Mouse (Mus musculus) brain, embryonic 14.5 days (tissue): ENCODE measurements around the gene Zhx3. TPM values are rescaled to one million over a fixed set of nuclear protein-coding genes. Genes with fewer than 3 reads are reported as not detected.

Experiments used
- DNase-seq: peaks from one replicate; pipeline ENCODE4 v3.0.0-alpha.2; 2011; ENCODE audit warnings: low read depth
- CTCF ChIP-seq: fragments of 200-500 bp; IDR thresholded peaks from 2 replicates; pipeline ENCODE4 v1.5.1; 2012; ENCODE audit warnings: inconsistent platforms, mild to moderate bottlenecking, moderate library complexity, borderline replicate concordance; ENCODE audit not compliant: insufficient read depth, insufficient read length; ENCODE audit errors: extremely low read depth
- POLR2A ChIP-seq: fragments of 200-500 bp; IDR thresholded peaks from 2 replicates; pipeline ENCODE4 v1.6.1; 2012; ENCODE audit warnings: mild to moderate bottlenecking, inconsistent platforms, borderline replicate concordance; ENCODE audit not compliant: poor library complexity, insufficient read depth, insufficient read length, severe bottlenecking; ENCODE audit errors: extremely low read depth
- polyA plus RNA-seq: library from polyadenylated mRNA; depleted of rRNA; stranded (reverse); fragments of >200 nt; gene quantifications from 2 replicates; pipeline ENCODE4 v1.2.3, GENCODE M21; 2012

Zhx3 gene
- polyA plus RNA-seq, 1 experiment, result 14.5 TPM

DNA sequence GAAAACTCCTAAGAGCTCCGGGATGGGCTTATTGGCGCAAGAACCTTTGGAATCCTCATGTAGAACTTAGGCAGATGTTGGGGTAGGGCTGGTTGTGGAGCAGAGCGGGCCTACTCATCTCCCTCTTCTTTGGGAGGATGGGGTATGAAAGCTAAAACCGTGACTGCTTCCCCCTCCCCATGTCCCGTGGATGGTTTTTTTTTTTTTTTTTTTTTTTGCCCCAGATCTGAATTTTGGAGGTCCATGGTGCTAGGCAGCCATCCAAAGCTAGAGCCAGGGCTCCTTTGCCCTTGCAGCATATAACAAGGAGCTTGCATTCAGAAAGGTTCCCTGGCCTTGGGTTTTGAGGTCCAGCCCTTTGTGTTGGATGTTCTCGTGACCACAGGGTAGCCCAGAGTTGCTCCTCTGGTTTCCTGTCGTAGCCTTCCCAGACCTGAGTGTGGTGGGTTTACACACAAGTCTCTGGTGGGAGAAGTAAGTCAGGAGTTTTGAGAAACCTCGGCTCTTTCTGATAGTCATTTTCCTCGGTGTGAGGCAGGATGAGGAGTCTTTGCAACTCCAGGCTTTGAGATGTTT lies 140.3 kb downstream of the Zhx3 start:
- no peak for DNase-seq
- no peak for TF ChIP-seq POLR2A
- TF ChIP-seq CTCF, result no peak

DNA sequence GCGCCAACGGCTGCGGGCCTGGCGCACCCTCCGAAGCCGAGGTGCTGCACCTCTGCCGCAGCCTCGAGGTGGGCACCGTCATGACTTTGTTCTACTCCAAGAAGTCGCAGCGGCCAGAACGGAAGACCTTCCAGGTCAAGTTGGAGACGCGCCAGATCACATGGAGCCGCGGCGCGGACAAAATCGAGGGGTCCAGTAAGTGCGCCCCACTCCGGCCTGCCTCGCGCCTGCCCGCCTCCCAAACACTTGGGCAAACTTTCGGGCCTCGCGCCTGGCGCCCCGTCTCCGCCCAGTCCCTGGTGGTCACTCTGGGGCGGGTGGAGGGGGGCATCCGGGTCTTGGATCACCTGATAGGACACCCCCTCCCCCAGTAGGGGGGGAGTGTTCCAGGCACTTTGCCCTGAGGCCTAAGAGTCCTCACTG lies 140.9 kb downstream of the Zhx3 start:
- peak; percentile 63 for DNase-seq

DNA sequence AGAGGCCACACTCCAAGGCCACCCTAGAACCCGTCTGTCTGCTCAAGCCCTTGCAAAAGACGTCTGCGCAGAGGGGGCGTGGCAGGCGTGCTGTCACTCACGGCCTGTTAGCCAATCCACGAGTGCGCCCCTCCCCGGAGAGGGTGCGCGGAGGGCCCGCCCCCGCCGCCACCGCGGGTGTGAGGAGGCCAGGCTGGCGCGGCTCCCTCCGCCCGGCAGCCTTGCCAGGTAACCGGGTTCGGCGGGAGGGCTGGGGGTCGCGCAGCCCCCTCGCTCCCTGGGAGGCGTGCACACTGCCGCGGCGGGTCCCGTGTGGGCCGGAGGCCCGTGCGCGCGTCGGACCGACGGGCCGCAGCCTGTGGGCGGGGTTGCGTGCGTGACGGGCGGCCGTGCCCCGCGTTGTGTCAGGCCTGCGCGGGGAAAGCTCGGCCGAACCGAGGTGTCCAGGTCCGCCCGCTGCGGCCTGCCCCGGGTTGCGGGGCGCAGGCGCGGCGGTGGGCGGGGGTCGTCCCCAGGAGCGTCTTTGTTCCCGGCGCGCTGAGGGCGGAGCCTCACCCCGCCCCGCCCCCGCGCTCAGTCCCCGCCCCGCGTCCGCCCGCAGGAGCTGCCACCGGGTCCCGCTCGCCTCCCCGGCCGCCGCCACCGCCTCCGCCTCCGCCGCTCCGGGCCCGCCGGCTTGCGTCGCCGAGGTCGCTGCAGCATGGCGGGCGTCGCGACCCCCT lies 141.5 kb downstream of the Zhx3 start, which contains the start of gene Plcg1:
Gene Plcg1 (plus strand): TSS at position 184 of the 722 bp plus-strand sequence.
- peak; percentile 98 for DNase-seq
- peak; percentile 98 for TF ChIP-seq POLR2A
- TF ChIP-seq CTCF, result no peak

More for the DNA sequence above, 140.9 kb downstream of the Zhx3 start:
- TF ChIP-seq POLR2A, result no peak

DNA sequence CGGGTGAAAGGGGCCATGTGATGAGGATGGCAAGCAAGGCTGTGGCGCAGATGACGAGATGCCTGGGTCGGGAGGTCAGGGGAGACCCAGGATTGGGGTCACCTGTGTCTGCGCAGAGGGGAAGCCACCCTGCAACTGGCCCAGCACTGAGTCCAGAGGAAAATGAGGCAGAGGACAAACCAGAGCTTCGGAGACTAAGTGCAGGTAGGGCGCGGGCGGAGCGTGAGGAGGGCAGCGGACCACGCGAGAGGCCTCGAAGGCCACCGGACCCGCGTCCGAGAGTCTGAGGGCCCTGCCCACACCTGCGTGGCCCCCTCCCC lies 142.0 kb downstream of the Zhx3 start:
- no peak for TF ChIP-seq CTCF
- no peak for TF ChIP-seq POLR2A

DNA sequence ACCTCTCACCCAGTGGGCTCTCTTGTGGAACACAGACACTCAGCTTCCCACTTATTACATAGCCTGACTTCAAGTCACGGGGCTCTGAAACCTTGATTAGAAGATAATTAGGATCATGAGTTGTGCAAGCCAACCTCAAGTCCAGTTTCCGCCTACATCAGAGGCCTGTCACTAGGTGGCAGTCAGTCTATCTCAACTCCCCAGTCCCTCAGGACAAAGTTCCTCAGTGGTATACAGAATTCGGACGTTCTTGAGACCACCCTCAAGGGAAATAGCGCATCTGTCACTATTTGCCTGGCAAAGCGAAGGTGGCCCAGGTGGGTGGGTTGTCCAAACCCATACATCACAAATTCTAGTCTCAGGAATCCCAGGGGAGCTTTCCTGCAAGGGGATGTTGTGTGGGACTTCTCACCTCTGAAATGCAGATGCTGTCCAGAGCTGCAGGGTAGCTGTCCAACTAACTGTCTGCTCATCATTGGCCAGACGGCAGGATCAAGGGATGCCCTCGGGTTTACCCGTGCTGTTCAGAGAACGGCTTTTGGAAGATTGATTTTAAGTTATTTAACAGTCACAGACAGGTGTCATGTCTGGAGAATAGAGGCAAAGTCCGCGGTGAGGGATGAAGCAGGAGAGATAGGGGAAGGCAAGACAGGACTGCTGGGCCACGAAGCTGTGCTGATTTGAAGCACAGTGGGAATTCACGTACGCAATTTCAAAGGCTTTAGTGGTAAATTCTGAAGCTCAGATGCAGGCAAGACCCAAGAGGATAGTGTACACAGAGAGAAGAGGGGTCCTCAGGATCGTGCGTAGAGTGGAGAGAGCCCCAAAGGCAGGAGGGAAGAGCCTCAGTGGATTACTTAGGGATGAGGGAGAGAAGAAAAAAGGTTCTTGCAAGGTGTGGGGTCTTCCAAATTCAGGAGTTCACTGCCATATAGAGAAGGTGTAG lies 142.7 kb downstream of the Zhx3 start:
- peak; percentile 59 for DNase-seq
- TF ChIP-seq POLR2A (no peak), CTCF (peak; percentile 39; the same call in 1 of the 2 replicates)

More for the DNA sequence above, 142.0 kb downstream of the Zhx3 start:
- no peak for DNase-seq

DNA sequence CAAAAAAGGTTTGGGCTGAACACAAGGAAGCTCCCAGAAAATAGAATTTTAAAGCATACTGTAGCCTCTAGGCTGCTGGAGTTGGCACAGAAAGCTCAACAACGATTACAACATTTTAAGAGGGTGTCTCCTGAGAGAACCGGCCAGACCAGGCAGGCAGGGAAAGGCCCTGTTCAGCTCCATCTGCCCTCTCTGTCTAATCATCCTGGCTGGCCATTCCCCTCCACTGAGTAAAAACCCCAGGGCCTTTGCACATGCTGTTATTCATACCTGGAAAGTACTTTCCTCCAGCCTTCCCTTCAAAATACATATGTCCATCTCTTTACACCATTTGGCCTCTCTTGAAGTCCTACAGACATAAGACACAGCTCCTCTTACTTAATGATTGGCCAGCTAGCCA lies 143.4 kb downstream of the Zhx3 start:
- no peak for DNase-seq
- TF ChIP-seq POLR2A (no peak), CTCF (no peak)

DNA sequence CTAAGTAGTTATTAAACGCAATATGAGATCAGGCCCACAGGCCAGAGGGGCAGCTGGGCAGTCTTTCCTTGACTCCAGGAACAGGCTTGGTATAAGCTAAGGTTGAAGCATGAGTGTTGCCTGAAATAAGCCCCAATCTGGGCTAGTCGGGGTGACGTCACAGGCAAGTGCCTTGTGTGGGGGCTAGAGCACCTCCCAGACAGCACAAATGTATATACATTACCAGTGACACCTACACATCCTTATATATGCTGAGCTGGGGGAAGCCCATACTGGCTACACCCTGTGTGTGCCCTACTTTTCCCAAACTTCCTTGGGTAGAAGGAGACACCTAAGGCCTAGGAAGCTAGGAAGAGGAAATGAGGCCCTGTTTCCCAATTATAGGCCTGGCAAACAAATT lies 143.8 kb downstream of the Zhx3 start:
- no peak for DNase-seq
- TF ChIP-seq POLR2A (no peak), CTCF (no peak)

DNA sequence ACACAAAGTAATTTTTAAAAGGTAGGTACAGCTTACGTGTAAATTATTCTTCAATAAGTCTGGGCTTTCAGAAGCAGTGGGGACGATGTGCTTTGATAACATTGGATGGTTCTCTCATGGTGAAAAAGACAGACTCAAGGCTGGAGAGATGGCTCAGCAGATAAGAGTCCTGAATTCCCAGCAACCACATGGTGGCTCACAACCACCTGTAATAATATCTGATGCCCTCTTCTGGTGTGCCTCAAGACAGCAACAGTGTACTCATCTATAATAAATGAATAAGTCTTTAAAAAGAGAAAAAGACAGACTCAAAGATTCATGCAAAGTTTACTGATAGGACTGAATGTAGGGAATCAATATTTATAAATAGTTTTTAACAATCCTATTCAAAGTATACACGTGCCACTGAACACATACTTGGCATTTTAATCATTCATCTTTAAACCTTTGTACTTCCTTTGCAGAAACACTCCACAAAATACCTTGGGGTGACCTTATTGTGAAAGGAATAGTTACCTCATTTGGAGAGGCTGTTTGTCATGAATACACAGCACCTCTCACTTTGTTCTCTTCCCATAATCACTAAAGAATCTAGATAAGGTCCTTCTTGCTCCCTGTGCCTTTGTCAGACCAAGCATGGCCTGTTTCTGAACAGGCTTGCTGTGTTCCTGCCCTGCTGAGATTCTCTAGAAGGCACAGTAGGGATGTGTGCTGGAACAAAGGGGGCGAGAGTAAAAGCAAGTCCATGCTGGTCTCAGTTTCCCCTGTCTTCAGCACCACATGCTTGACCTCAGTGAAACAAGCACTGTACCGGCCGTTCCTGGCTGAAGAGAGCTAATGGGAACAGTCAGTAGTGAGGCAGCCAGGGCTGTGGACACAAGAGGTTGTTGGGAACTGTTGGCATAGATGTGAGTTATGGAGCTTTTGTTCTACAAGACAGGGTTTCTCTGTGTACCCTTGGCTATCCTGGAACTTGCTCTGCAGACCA lies 146.6 kb downstream of the Zhx3 start:
- no peak for TF ChIP-seq CTCF
- no peak for TF ChIP-seq POLR2A
- DNase-seq, result no peak

DNA sequence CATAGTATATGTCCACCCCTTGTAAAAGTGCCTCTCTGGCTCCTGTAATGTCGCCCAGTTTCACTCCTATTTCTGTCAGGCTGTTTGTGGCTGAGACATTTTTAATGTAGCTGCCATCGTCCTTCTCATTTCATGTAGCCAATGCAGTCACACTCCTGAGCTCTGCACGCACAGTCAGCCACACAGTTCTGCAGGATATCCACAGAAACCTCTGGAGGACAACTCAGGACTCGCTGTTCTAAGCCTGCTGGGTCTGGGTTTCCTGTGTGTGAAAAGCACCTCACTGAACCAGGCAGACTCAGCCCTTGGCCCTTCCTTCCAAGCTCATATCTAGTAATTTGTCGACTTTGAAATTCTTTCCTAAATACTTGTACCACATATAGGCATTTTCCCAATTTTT lies 148.3 kb downstream of the Zhx3 start:
- TF ChIP-seq POLR2A (no peak), CTCF (no peak)
- no peak for DNase-seq

DNA sequence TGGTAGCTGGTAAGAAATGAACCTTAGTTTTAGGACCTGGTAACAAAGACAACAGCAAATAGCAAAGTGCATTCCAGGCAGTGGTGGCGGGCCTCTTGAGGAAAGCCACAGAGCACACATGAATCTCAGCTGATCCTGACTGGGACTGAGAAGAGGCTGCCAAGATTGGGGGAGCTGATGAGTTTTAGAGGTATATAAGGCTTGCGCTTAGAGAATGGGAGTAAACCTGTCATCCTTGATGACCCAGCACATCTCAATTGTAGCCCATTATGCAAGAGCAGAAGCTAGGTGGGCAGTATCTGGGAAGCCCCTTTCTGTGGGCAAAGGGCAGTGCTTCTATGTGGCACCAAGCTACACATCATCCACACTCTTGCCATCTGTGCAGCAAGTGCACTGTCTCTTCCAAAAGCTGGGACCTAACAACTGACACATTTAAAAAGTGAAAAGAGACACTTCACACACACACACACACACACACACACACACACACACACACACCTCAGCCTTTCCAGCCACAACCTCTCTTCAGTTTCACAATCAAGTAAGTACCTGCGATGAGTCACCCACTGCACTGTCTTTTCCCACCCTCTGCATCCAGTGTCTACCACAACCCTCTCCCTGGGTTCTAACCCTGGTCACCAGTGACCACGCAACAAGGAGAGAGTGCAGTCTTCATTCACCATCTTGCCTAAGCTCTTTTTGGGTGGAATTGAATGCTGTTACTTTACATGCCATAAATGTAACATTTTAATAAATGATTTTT lies 149.0 kb downstream of the Zhx3 start:
- no peak for DNase-seq
- no peak for TF ChIP-seq POLR2A
- TF ChIP-seq CTCF, result no peak
